Mouse (Mus musculus) adrenal gland, postnatal 14 days (tissue): ENCODE measurements around the gene Ckb. TPM values are rescaled to one million over a fixed set of nuclear protein-coding genes. Genes with fewer than 3 reads are reported as not detected.

Experiments used
- DNase-seq: peaks from one replicate; pipeline ENCODE4 v3.0.0; 2021; ENCODE audit warnings: mixed read lengths
- total RNA-seq: library from RNA; stranded (reverse); gene quantifications from 2 replicates; pipeline ENCODE4 v1.2.3, GENCODE M21; 2021

Gene Ckb
- total RNA-seq, 1 experiment from 2014 or later: 62.6 TPM

DNA sequence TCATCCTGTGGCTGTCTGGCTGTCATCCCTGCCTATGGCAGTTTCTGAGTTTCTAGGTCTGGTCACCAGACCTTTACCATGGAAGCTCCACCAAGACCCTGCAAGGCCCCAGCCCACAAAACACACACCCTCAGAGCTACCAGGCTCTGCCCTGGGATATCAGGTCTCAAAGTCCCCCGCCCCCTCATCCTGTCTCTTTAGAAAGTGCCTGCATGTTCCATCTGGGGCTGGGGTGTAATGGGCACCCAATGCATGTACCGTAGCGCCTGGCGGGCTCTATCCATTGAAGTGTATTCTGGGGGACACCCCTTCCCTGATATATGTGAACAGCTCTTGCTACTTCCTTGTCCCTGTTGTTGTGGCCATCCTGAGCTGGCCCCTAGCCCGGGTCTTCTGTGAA, 20.8 kb upstream of the Ckb start:
- no peak for DNase-seq

DNA sequence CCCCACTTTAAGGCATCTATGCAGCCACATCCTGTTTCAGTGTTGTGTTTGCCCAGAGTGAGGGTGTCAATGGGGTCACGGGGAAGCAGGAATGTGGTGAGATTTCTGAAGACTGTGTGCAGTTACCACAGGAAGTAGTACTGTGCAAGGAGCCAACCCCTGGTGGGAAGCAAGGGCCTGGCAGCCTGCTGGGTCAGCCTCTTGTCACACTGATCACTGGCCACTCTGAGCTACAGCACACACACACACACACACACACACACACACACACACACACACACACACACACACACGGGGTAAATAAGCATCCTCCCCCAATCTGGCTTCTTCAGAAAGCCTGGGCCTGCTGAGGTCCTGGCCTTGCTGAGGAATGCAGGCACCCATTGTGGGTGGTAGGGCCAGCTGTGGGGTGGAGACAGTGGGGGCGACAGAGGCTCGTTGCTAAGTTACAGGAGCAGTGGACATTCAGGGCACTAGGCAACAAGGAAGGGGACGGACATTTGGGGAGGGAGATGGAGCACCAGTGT, 19.3 kb upstream of the Ckb start:
- DNase-seq: peak; percentile 46

DNA sequence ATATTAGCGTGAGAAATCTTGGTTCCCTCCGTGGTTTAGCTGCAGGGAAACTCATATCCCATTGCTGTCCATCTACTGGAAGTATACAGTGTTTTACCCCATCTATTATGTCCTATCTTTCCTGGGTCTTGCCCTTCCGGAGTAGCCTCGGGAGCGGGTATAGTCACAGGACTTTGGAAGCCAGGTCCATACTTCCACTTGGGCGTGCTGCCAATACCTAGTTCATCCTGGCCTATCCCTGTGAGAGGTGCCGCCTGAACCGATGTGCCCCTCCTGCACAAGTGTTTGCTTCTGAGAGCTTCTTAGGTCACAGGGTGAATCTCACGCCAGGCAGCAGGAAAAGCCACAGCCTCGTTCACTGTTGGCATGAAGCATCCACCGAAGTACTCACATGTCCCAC, 17.3 kb upstream of the Ckb start:
- no peak for DNase-seq

DNA sequence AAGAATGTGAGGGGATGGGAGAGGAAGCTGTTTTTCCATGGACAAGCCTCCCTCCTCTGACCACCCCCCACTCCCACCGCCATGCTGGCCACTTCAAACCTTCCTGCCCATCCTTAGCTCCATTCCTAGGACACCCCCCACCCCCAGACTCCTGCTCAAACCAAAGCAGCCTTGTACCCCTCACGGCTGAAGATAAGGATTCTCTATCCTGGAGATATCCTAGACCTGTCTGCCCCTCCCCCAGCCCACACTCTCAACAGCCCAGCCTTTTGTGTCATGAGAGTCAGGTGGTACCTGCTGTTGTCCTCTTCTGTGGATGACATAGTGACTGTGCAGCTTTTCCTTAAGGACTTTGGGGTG, 15.9 kb upstream of the Ckb start:
- no peak for DNase-seq

DNA sequence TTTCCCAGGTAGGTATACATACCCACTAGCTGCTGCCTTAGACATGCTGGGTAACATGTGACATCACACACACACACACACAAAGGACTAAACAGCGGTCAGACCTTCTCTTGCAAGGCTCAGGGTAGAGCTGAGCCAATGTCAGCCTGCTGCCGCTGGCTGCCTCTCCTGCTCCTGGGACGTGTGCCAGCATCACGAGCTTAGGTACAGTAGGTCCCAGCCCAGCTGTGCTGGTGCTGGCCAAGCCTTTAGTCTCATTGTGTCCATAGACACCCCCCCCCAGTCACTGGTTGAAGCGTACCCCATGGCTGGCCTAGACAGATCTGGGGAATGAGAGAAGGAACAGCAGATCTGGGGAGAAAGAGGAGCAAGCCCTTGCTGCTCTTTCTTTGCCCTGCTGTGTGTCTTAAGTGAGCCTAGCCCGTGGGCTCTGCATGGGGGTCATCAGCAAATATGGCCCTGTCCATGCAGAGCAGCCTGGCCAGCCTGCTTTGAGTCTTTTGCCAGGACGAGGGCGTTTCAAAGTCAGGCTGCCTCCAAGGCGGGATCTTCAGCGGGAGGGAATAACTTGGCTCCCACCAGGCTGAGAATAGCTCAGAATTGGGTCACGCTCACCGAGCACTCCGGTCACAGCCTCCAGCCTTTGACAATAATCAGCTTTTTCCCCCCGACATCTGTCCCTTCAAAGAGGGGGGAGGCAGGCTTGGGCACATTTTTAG, 15.4 kb upstream of the Ckb start:
- peak; percentile 87 for DNase-seq

DNA sequence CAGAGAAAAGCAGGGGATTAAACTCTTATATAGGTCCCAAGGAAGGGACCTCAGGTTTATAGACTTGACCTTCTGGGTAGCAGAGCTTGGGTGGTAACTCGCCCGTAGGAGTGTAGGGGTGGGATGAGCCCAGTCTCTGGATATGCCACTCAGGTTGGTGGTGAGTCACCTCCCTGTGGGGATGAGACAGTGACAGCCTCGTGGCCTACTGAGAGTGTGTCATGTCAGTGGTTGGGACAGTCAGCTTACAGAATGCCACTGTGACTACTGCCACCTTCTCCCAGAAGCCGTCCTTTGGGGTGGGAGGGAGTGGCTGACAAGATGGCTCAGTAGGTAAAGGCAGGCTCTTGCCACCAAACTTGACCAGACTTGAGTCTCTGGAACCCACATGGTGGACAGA, 14.3 kb upstream of the Ckb start:
- DNase-seq: peak; percentile 47

DNA sequence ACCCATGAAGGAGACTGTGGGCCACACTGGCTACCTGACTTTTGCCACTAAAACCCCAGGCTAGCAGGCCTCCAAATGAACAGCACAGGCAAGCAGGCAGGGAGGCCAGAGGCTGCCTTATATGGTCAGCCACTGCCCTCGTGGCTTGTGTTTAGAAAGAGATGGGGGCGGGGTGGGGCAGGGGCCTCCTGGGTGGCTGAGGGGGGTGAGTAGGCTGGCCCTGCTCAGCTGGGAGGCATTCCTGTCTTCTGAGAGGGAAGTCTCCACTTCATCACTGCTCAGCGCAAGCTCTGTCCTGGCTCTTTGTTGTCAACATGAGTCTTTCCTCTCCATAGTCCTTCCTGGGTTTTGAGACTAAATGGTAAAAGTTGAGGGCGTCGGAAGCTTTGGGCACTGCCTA, 10.7 kb upstream of the Ckb start:
- no peak for DNase-seq

DNA sequence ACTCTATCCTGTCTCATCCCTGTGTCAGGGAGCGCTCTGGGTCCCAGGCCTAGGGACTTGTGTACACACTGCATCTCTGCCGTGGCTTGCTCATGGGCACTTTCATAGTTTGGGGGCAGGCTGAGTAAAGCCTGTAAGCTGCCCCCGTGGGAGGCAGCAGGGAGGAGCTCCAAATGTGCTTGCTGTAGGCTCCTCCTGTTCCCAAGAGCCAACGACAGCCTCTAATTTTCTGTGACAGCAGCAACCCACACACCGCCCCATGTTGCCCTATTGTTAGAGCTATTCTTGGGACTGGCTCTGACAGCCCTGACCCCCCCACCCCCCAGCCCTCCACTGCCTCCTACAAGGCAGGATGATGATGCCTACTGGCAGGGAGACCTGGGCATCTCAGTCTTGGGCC, 9.9 kb upstream of the Ckb start:
- DNase-seq: no peak

DNA sequence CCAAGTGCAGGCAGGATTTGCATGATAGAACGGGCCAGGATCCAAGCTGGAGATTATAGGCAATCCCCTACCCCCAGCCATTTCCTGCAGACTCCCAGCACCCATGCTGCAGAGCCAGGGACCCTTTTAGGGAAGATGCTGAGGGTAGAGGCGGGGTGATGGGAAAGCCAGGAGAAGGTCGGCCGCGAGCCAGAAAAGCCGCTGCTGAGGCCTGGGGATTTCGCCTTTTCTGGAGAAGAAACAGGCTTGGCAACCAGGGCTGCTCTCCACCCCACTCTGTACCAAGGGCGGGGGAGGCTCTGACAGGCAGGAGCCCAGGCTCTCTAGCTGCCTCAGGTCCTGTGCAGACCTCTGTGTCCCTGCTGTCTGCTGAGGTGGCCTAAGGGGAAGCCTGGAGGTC, 9.2 kb upstream of the Ckb start:
- DNase-seq: no peak

DNA sequence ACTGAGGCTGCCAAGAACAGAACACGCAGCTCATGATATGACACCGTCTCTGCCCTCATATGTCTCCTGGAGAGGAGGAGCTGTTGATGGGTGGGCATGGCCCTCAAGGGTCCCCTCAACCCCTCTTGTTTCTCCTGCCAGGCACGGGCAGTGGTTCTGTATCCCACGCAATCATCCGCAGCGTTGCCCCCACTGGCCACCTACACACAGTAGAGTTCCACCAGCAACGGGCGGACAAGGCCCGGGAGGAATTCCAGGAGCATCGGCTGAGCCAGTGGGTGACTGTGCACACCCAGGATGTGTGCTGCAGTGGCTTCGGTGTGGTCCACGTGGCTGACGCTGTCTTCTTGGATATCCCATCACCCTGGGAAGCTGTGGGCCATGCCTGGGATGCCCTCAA, 8.5 kb upstream of the Ckb start:
- DNase-seq: no peak

DNA sequence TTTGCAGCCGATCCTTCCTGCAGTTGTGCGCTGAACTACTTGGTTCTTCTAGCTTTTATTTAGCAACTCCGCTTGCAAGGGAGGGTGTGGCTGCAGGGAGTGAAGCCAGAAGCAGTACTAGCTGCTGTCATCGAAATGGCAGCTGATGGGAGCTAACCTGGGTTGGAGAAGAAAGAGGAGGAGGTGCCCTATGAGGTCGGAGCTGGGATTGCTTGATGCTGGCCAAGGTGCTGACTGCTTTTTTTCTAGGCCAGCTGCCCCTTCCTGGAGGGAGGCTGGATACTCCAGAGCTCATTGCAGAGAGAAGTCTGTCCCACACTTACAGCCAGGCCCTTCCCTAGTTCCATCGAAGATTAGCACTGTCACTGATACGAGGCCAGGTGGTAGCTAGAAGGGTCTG, 6.9 kb upstream of the Ckb start:
- no peak for DNase-seq

DNA sequence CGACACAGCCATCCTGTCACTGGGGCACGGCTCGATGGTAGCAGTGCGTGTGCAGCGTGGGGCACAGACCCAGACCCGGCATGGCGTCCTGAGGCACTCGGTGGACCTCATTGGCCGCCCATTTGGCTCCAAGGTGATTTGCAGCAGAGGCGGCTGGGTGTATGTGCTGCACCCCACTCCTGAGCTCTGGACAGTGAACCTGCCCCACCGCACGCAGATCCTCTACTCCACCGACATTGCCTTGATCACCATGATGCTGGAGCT, 6.5 kb upstream of the Ckb start:
- no peak for DNase-seq

DNA sequence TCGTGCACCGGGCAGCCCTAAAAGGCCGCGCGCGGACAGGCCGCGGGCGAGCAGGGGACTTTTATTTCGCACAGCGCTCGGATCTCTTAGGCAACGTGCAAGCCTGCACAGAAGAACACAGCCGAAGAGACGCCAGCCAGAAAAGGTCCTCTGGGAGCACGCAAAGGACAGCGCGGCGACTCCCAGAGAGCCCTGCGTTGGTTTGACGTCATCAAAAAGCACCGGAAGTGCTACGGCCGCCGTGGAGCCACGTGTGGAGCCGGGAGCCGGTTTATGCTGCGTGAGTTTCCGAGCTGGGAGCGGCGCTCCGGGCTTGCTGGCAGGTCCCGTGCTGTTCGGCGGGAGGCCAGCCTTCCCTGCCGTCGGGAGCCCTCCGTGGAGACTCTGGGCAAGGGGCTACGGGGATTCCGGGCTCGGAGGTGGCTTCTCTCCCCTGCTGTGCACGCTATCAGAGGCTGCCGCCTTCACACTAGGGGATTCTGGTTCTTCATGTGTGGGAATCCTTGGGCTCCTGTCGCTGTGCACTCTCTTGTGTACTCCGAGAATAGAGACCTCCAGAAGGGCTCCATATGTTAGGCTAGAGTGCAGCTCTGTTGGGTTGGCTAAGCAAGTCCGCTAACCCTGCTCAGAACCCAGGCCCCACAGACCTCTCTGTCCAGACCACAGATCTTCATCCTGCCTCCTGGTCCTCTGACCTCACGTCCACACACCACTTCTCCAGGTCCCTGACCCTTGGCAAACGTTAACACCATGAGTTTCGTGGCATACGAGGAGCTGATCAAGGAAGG, 5.9 kb upstream of the Ckb start, which contains the start of gene Trmt61a:
Gene Trmt61a (plus strand): TSS at position 224 of the 788 bp plus-strand sequence.
- peak; percentile 94 for DNase-seq

DNA sequence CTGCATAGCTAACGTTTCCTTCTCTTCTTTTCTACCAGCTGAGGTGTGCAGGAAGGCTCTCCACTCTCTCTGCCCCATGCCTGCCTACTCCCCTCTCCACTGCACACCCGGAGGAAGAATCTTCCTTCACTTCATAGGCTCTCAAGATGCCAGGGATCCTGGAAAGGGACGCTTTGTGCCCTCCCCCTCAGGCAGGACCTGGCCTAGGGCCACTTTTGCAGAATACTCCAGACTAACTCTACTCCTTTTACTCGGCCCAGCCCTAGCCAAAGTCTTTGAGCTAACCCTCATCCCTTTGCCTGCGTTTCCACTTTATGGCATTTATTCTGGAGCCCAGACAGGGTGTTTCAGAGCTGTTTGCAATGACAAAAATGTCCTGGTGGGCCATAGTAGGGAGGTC, 5.3 kb upstream of the Ckb start:
- DNase-seq: peak; percentile 55

DNA sequence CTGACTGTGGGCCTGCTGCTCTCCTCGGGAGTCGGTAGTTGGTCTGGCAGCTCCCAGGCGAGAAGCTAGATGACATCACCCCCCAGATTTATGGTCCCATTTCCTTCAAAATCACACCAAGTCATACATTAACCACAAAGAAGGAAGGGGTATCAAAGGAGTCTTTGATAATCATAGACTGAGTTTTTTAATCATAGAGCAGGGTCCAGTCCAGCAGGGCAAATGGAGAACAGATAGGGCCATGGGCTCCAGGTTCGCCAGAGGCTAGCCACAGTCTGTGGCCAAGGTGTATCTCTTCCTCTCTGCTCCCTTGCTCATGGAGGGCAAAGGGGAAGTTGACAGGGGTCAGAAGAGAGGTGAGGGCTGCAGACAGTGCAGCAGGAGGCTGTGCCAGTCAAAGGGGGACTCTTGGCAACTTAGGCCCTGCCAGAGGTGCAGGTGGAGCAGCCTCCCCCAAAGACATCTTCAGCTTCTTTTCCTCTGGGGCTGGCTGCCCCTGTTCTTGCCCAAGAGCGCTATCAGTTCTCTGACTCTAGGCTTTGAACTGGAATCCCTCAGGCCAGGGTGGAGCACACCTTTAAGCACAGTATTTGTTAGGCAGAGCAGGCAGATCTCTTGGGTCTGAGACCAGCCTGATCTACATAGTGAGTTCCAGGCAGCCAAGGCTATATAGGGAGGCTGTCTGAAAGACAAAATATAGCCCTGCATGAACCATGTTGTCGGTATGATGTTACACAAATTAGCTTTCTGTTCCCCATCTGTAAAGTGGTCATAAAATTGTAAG, 3.9 kb upstream of the Ckb start:
- DNase-seq: no peak

DNA sequence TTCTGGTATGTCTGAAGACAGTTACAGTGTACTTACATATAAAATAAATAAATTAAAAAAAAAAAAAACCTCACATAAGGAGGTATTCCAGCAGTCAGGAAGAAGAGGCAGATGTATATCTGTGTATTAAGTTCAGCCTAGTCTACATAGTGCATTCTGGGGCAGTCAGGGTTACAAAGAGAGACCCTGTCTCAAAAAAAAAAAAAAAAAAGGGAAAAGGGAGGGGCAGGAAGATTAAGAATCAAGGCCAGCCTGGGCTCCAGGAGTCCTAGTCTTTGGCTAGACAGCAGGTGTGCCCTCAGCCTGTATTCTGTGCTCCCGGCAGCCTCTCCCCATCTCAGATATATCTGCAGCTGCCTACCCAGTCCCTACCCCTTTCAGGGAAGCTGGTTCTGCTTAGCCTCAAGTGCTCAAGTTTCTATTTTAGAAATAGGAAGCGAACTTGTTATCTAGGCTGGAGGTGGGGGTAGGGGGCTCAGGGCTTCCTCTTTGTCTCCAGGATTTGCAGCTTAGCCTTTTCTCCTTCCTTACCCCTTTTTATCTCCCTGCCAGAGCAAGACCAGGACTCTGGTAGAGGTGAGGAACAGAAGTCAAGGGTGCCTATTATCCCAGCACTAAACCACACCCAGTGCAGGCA, 2.8 kb upstream of the Ckb start:
- no peak for DNase-seq

DNA sequence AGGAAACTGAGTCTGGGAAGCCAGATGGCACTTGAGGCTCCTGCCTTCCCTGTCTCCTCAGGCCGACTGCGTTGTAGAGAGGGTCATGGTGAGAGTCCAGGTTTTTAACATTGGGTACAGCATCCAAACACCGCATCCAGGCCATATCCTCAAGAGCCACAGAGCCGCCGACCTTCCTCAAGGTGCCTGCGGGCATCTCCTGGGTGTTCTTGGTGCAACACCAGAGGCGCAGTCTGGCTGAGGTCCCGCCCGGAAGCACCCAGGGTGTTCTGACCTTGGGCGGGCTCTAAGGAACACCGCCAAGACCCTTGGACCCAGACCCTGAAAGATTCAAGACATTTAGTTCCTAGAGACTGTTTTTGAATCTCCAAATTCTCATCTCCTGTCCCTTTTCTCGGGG, 443 bp upstream of the Ckb start:
- no peak for DNase-seq

DNA sequence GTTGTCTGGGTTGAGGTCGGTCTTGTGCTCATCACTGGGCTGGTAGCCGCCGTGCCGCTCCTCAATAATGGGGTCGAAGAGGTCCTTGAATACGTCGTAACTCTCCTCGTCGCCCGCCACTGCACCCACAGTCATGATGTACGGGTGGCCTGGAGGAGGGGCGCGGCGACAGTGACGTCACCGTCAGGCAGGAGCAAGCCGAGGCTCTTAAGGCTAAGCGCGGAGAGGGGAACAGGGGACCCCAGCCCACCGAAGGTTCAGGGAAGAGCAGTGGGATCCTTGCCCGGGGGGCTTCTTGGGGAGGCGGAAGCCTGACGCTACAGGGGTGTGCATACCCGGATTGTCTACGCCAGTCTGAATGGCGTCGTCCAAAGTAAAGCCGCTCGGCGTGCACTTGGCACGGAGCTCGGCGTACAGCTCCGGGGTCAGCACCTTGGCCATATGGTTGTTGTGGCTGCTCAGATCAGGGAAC, 671 bp downstream of the Ckb start:
- peak; percentile 64 for DNase-seq

DNA sequence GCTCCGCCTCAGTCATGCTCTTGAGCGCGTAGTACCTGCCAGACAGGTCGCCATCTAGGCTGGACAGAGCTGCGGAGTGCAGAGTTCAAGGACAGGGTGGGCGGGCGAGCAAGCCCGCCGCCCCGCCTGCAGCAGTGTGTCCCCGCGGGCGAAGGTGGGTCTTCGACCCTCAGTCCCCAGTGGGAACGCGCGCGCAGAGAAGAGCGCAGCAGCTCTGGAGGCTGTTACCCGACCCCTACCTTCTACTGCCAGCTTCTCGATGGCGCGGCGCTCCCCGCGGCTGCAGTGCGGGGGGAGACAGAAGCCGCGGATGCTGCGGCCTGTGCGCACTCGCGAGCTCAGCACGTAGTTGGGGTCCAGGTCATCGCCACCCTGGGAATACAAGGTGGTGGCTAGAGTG, 1.2 kb downstream of the Ckb start:
- no peak for DNase-seq

DNA sequence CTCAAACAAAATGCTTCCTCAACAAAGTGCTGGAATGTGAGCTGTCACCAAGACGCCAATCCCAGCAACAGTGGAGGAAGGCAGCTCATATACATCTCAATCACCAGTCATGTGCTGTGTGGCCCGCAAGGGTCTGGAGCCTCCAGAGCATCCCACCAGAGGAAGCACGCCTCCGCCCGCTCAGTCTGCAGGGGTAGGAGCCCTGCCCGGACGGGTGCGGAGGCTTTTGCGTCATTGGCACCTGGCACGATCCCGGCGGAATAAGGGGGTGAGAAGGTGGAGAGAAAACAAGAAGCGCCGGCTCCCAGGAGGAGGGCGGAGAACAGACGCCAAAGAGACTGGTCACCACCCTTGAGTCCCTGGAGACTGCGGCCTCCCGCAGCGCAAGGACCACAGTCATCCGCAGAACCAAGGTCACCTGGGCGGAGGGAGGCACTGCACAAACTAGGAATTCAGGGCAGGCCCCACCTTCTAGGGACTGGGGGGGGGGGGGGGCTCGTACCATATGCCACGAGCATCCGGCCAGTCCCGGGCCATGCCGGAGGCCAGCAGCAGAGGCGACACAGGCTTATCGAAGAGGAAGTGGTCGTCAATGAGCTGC, 1.7 kb downstream of the Ckb start:
- peak; percentile 65 for DNase-seq

DNA sequence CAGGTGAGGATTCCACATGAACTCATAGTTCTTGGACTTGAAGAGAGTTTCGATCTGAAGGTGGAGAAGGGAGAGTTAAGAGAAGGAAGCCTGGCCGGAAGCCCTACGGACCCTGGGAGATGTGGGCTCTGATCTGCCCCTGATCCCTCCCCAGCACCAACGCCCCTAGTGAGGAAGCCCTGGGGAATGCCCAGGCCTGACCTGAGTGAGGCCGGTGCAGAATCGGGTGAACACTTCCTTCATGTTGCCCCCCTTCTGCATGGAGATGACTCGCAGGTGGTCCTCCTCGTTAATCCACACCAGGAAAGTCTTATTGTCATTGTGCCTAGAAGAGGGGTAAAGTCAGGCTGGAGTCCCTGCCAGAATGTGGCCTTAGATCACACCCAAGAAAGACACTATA, 2.2 kb downstream of the Ckb start:
- DNase-seq: no peak
